Mouse (Mus musculus) CH12.LX (cell line): ENCODE data around the gene Il6st. TPM values are rescaled to one million over a fixed set of nuclear protein-coding genes. Genes with fewer than 3 reads are reported as not detected.

ENCODE experiments used
- DNase-seq: peaks from one replicate; pipeline ENCODE4 v3.0.0-alpha.2; 2013; ENCODE audit errors: extremely low read depth
- H3K27ac ChIP-seq: 2 replicates; pipeline ENCODE4 v1.5.1; 2012; ENCODE audit warnings: low read depth, mild to moderate bottlenecking, control low read depth, moderate library complexity; ENCODE audit not compliant: insufficient read depth
- H3K27me3 ChIP-seq: replicated peaks from 2 replicates; pipeline ENCODE3; 2012; ENCODE audit warnings: inconsistent platforms
- H3K36me3 ChIP-seq, 2 experiments: replicated peaks in 1 of 2; 2 replicates each; pipeline versions ENCODE3 to v1.6.1; 2012; ENCODE audit warnings: inconsistent platforms in 1 of 2, low read length in 1 of 2, mild to moderate bottlenecking in 1 of 2, mixed read lengths in 1 of 2, moderate library complexity in 1 of 2; ENCODE audit not compliant: control insufficient read depth in 1 of 2, insufficient read depth in 1 of 2
- H3K4me1 ChIP-seq, 2 experiments: 2 replicates each; pipeline ENCODE4 v1.6.1; 2012; ENCODE audit warnings: inconsistent platforms in 1 of 2, moderate library complexity in 1 of 2; ENCODE audit not compliant: insufficient read depth in 2 of 2, control insufficient read depth in 1 of 2
- H3K4me2 ChIP-seq: 2 replicates; pipeline ENCODE4 v1.6.1; 2012; ENCODE audit warnings: low read depth, mild to moderate bottlenecking, control low read depth; ENCODE audit not compliant: poor library complexity, insufficient read depth, severe bottlenecking
- H3K4me3 ChIP-seq, 3 experiments: fragments of 150-350 bp in 1 of 3; sonication (generic) in 1 of 3; replicated peaks in 1 of 3; 2 replicates each; pipeline versions ENCODE3 to v1.5.1; 2011 to 2012; ENCODE audit warnings: low read depth in 2 of 3, low read length in 2 of 3, mild to moderate bottlenecking in 2 of 3, moderate library complexity in 2 of 3, control low read depth in 1 of 3, improper control_type of control experiment in 1 of 3, inconsistent platforms in 1 of 3, mixed read lengths in 1 of 3; ENCODE audit not compliant: poor library complexity in 1 of 3
- H3K79me2 ChIP-seq: replicated peaks from 2 replicates; pipeline ENCODE4 v1.6.1; 2012; ENCODE audit warnings: mild to moderate bottlenecking, moderate library complexity; ENCODE audit not compliant: control insufficient read depth, poor library complexity, insufficient read depth, severe bottlenecking; ENCODE audit errors: extremely low read depth
- H3K9ac ChIP-seq: 2 replicates; pipeline ENCODE4 v1.6.1; 2012; ENCODE audit warnings: low read depth, mild to moderate bottlenecking, control low read depth, moderate library complexity; ENCODE audit not compliant: insufficient read depth
- H3K9me3 ChIP-seq: replicated peaks from 2 replicates; pipeline ENCODE3; 2012; ENCODE audit warnings: low read length, inconsistent platforms, mixed read lengths
- CHD1 ChIP-seq: IDR thresholded peaks from 2 replicates; pipeline ENCODE4 v1.6.1; 2012; ENCODE audit warnings: low read depth, low read length, improper control_type of control experiment, inconsistent platforms
- CHD2 ChIP-seq: IDR thresholded peaks from 2 replicates; pipeline ENCODE4 v1.6.1; 2011; ENCODE audit warnings: low read length, improper control_type of control experiment
- E2F4 ChIP-seq: IDR thresholded peaks from 2 replicates; pipeline ENCODE4 v1.6.1; 2011; ENCODE audit warnings: low read depth, low read length, improper control_type of control experiment; ENCODE audit not compliant: insufficient replicate concordance
- EP300 ChIP-seq: IDR thresholded peaks from 2 replicates; pipeline ENCODE4 v1.6.1; 2011; ENCODE audit warnings: low read length, improper control_type of control experiment
- ETS1 ChIP-seq: conservative IDR thresholded peaks from 2 replicates; pipeline ENCODE4 v1.6.1; 2012; ENCODE audit warnings: low read depth, mild to moderate bottlenecking, inconsistent platforms, low read length, improper control_type of control experiment, moderate library complexity
- HCFC1 ChIP-seq: IDR thresholded peaks from 2 replicates; pipeline ENCODE4 v1.6.1; 2012; ENCODE audit warnings: low read depth, mild to moderate bottlenecking, inconsistent platforms, low read length, improper control_type of control experiment
- IRF4 ChIP-seq: IDR thresholded peaks from 2 replicates; pipeline ENCODE4 v1.6.1; 2014; ENCODE audit warnings: low read depth, mild to moderate bottlenecking, inconsistent platforms, low read length, improper control_type of control experiment
- JUN ChIP-seq: IDR thresholded peaks from 2 replicates; pipeline ENCODE4 v1.6.1; 2011; ENCODE audit warnings: low read depth, mild to moderate bottlenecking, low read length, improper control_type of control experiment, moderate library complexity; ENCODE audit not compliant: insufficient read depth
- JUND ChIP-seq: conservative IDR thresholded peaks from 2 replicates; pipeline ENCODE4 v1.6.1; 2011; ENCODE audit warnings: low read depth, low read length, improper control_type of control experiment
- KAT2A ChIP-seq: IDR thresholded peaks from 2 replicates; pipeline ENCODE4 v1.6.1; 2012; ENCODE audit warnings: low read length, improper control_type of control experiment, inconsistent platforms; ENCODE audit not compliant: insufficient replicate concordance
- MAZ ChIP-seq: IDR thresholded peaks from 2 replicates; pipeline ENCODE4 v1.6.1; 2012; ENCODE audit warnings: low read depth, mild to moderate bottlenecking, inconsistent platforms, low read length, improper control_type of control experiment, moderate library complexity
- MEF2A ChIP-seq: IDR thresholded peaks from 2 replicates; pipeline ENCODE4 v1.6.1; 2014; ENCODE audit warnings: low read depth, mild to moderate bottlenecking, inconsistent platforms, low read length, improper control_type of control experiment, borderline replicate concordance
- MYC ChIP-seq: IDR thresholded peaks from 2 replicates; pipeline ENCODE4 v1.6.1; 2011; ENCODE audit warnings: low read depth, mild to moderate bottlenecking, improper control_type of control experiment, low read length
- NELFE ChIP-seq: IDR thresholded peaks from 2 replicates; pipeline ENCODE4 v1.6.1; 2011; ENCODE audit warnings: low read depth, low read length, improper control_type of control experiment
- POLR2A ChIP-seq: IDR thresholded peaks from 2 replicates; pipeline ENCODE4 v1.6.1; 2011; ENCODE audit warnings: low read depth, mild to moderate bottlenecking, improper control_type of control experiment, low read length
- RCOR1 ChIP-seq: conservative IDR thresholded peaks from 2 replicates; pipeline ENCODE4 v1.6.1; 2012; ENCODE audit warnings: low read depth, mild to moderate bottlenecking, inconsistent platforms, low read length, improper control_type of control experiment
- SIN3A ChIP-seq: IDR thresholded peaks from 2 replicates; pipeline ENCODE4 v1.6.1; 2012; ENCODE audit warnings: low read length, improper control_type of control experiment, inconsistent platforms
- SMC3 ChIP-seq: IDR thresholded peaks from 2 replicates; pipeline ENCODE4 v1.6.1; 2011; ENCODE audit warnings: low read depth, low read length, improper control_type of control experiment
- TCF12 ChIP-seq: IDR thresholded peaks from 2 replicates; pipeline ENCODE4 v1.6.1; 2014; ENCODE audit warnings: low read depth, mild to moderate bottlenecking, inconsistent platforms, low read length, improper control_type of control experiment
- UBTF ChIP-seq: IDR thresholded peaks from 2 replicates; pipeline ENCODE4 v1.6.1; 2012; ENCODE audit warnings: low read depth, mild to moderate bottlenecking, inconsistent platforms, low read length, improper control_type of control experiment, moderate library complexity
- USF1 ChIP-seq: IDR thresholded peaks from 2 replicates; pipeline ENCODE4 v1.6.1; 2014; ENCODE audit warnings: low read depth, mild to moderate bottlenecking, inconsistent platforms, low read length, improper control_type of control experiment
- USF2 ChIP-seq: conservative IDR thresholded peaks from 2 replicates; pipeline ENCODE4 v1.6.1; 2011; ENCODE audit warnings: low read depth, low read length, improper control_type of control experiment
- ZC3H11A ChIP-seq: IDR thresholded peaks from 2 replicates; pipeline ENCODE4 v1.6.1; 2012; ENCODE audit warnings: low read depth, mild to moderate bottlenecking, inconsistent platforms, low read length, improper control_type of control experiment
- ZKSCAN1 ChIP-seq: IDR thresholded peaks from 2 replicates; pipeline ENCODE4 v1.6.1; 2012; ENCODE audit warnings: low read depth, inconsistent platforms, low read length, improper control_type of control experiment, borderline replicate concordance
- ZNF384 ChIP-seq: IDR thresholded peaks from 2 replicates; pipeline ENCODE4 v1.6.1; 2012; ENCODE audit warnings: low read depth, low read length, improper control_type of control experiment, inconsistent platforms
- dilution Hi-C: fragments of 300-500 bp; cut with MboI; formaldehyde crosslinking; loops from 2 replicates; pipeline ENCODE4 v1.14.3; 2020; ENCODE audit warnings: low sequenced_read_pairs; ENCODE audit not compliant: extremely low pct_unique_long_range_greater_than_20kb, extremely low pct_ligation_motif_present
- in situ Hi-C: fragments of 300-500 bp; cut with MboI; formaldehyde crosslinking; loops from 3 replicates; pipeline ENCODE4 v1.14.3; 2019; ENCODE audit warnings: low sequenced_read_pairs, low pct_ligation_motif_present, low pct_unique_long_range_greater_than_20kb, mixed read lengths
- polyA plus RNA-seq: library from polyadenylated mRNA; unstranded; fragments of >175 nt; gene quantifications from 2 replicates; pipeline ENCODE4 v1.2.1, GENCODE M21; 2012; ENCODE audit warnings: low read depth; ENCODE audit not compliant: insufficient read length
- total RNA-seq, 2 experiments: library from RNA; depleted of rRNA; stranded (reverse); fragments of 300-350 nt in 1 of 2; fragments of >200 nt in 1 of 2; gene quantifications; 2 replicates each; pipeline ENCODE4 v1.2.3; 2012 to 2014

Gene Il6st
- total and polyA plus RNA-seq, 3 experiments, result 3.5 to 7.6 (median 5.7) TPM

- peak overlapping the region; percentile 67 for H3K4me2 ChIP-seq
- in situ Hi-C loops (no loop called here), dilution Hi-C loops (no loop called here)
- H3K9me3 ChIP-seq, result no peaks in the 10 kb centered on the region
- peaks cover 13 to 35% of the 10 kb centered on the region in 2 experiments for H3K4me1 ChIP-seq
- no peak for DNase-seq
- H3K36me3 ChIP-seq, result peaks cover 0 to 4% of the 10 kb centered on the region in 2 experiments
- H3K79me2 ChIP-seq, result peaks cover 29% of the 10 kb centered on the region
- no peak overlapping the region for H3K27ac ChIP-seq
- H3K9ac ChIP-seq, result peak overlapping the region; percentile 64
- H3K27me3 ChIP-seq, result peaks cover 2% of the 10 kb centered on the region
- TF ChIP-seq MEF2A (0 out of 2 replicates have a peak, but pooled peaks have one; percentile 29), SMC3 (no peak), ZNF384 (no peak), USF2 (no peak), RCOR1 (no peak), USF1 (no peak), UBTF (no peak), JUN (no peak), ZKSCAN1 (no peak), POLR2A (no peak), SIN3A (no peak), CHD2 (0 out of 2 replicates have a peak, but pooled peaks have one; percentile 6), MAZ (no peak), ZC3H11A (no peak), TCF12 (0 out of 2 replicates have a peak, but pooled peaks have one; percentile 9), IRF4 (no peak), ETS1 (no peak), EP300 (peak; percentile 24; the same call in 1 of the 2 replicates), HCFC1 (no peak), CHD1 (no peak; the same call in 1 of the 2 replicates), MYC (no peak), JUND (no peak), KAT2A (0 out of 2 replicates have a peak, but pooled peaks have one; percentile 35), NELFE (no peak), E2F4 (no peak)
- TF ChIP-seq, all 38 proteins: peak for 5
- H3K4me3 ChIP-seq, result peak overlapping the region; percentile 68 to 93 (median 84)
Observed at GRCm38 (mm10) chr13:112463337-112463802, 500 bp upstream of the Il6st start.
